Comparison of ENCODE assay signal across 8 mouse cellular contexts in genomic region chr19:45541409-45542041, GRCm38 (mm10). TPM values are rescaled to one million over a fixed set of nuclear protein-coding genes. Genes with fewer than 3 reads are reported as not detected.
DNase-seq lines count a peak whose midpoint lies in the region; ATAC-seq and TF ChIP-seq lines count a peak whose summit lies in the region.

No protein-coding gene starts in this region.

- no peak for ATAC-seq in heart, embryonic 11.5 days (replicated peaks; ENCODE audit: insufficient number of reproducible peaks, low FRiP score, low TSS enrichment)

- no peak; a peak in 1 of 4 replicates for TF ChIP-seq EP300 in MEL (IDR thresholded peaks at IDR 0.05; ENCODE audit: low read depth in 1 of 2, low read length in 2 of 2)

- no peaks in the 10 kb centered on the region for H3K9me3 ChIP-seq in heart, embryonic 11.5 days (replicated peaks; ENCODE audit: control insufficient read depth, low read length)
- H3K9me3 ChIP-seq in MEL (replicated peaks; ENCODE audit: insufficient read depth, low read length) = no peaks in the 10 kb centered on the region

- H3K4me2 ChIP-seq in heart, embryonic 11.5 days = peak overlapping the region; percentile 78
- peak overlapping the region; percentile 50 for H3K4me2 ChIP-seq in myocyte (ENCODE audit: low read depth)

- H3ac ChIP-seq in myocyte (ENCODE audit: control insufficient read depth, insufficient read length) = no peak overlapping the region

- peak overlapping the region; percentile 25 for H3K9ac ChIP-seq in heart, embryonic 11.5 days (ENCODE audit: low read depth, low read length)
- H3K9ac ChIP-seq in MEL (ENCODE audit: control insufficient read depth, low read depth, low read length, poor library complexity, severe bottlenecking) = peak overlapping the region; percentile 67

- no peak overlapping the region for H3K27ac ChIP-seq in heart, embryonic 11.5 days (ENCODE audit: low read depth, low read length)
- peak overlapping the region; percentile 29 for H3K27ac ChIP-seq in MEL (ENCODE audit: control insufficient read depth, low read depth, low read length)

- no peaks in the 10 kb centered on the region for H3K36me3 ChIP-seq in heart, embryonic 11.5 days (ENCODE audit: control insufficient read depth, insufficient read depth, low read length)
- H3K36me3 ChIP-seq in MEL (ENCODE audit: control insufficient read depth in 1 of 2, insufficient read depth in 2 of 2, low read length in 2 of 2) (peaks cover 0 to 14% of the 10 kb centered on the region in 2 experiments; a peak in 2 of 4 replicates), myocyte (ENCODE audit: control insufficient read depth, insufficient read depth) (no peaks in the 10 kb centered on the region)

- H3K79me2 ChIP-seq in MEL (ENCODE audit: control insufficient read depth, insufficient read depth, low read length, poor library complexity) (no peaks in the 10 kb centered on the region; the same call in 1 of the 2 replicates), myocyte (ENCODE audit: control insufficient read depth, insufficient read depth) (no peaks in the 10 kb centered on the region)

- WGBS in heart, embryonic 11.5 days (ENCODE audit: insufficient replicate concordance) = under 1% methylated on average over 56 of the region's 58 CpGs

- peak; percentile 76 to 77 for TF ChIP-seq POLR2A in MEL (IDR thresholded peaks at IDR 0.05; ENCODE audit: control insufficient read depth in 1 of 2, insufficient read depth in 1 of 2, low read depth in 1 of 2, low read length in 2 of 2, poor library complexity in 1 of 2)
- TF ChIP-seq POLR2A in myocyte (IDR thresholded peaks at IDR 0.05; ENCODE audit: insufficient read length, low read depth) = no peak

- peak in 2 of 3 experiments; percentile 17 to 21; a peak in 3 of 6 replicates for TF ChIP-seq CTCF in MEL (IDR thresholded peaks at IDR 0.05 in 2 of 3, conservative IDR thresholded peaks at IDR 0.05 in 1 of 3; ENCODE audit: control insufficient read depth in 1 of 3, insufficient read depth in 1 of 3, low read depth in 2 of 3, low read length in 3 of 3, poor library complexity in 1 of 3, severe bottlenecking in 1 of 3)

- intact Hi-C loops in heart, postnatal 10 days (cut with DNase I) = loop anchor here (5.0 kb wide), 1 partner anchor 104 kb away; no protein-coding TSS in a partner anchor
- intact Hi-C loops in left cerebral cortex, postnatal 4 days (cut with DNase I) = loop anchor here (10.0 kb wide), 1 partner anchor 77 kb away; no protein-coding TSS in a partner anchor

- no peak for DNase-seq in heart, adult 9 months (ENCODE audit: low spot score in 2 of 2)
- DNase-seq in MEL (ENCODE audit: low read depth, low spot score) = peak; percentile 89
- peak; percentile 76 for DNase-seq in embryo, embryonic 10.5 days (ENCODE audit: low spot score)
- DNase-seq in heart, postnatal 10 days = peak; percentile 47 to 50
- DNase-seq in left cerebral cortex, postnatal 4 days = peak; percentile 65
- peak; percentile 49 to 60 for DNase-seq in thymus, adult 18-20 months

- TF ChIP-seq RAD21 in MEL (IDR thresholded peaks at IDR 0.05; ENCODE audit: low read depth, low read length) = no peak

- peak overlapping the region; percentile 44 for H3K4me3 ChIP-seq in heart, embryonic 11.5 days (ENCODE audit: low read depth, low read length)
- H3K4me3 ChIP-seq in MEL (ENCODE audit: control insufficient read depth in 1 of 2, insufficient read depth in 1 of 2, low read depth in 2 of 2, low read length in 2 of 2) (peak overlapping the region; percentile 58 to 90), myocyte (no peak overlapping the region)

- H3K27me3 ChIP-seq in heart, embryonic 11.5 days (ENCODE audit: control insufficient read depth, insufficient read depth, low read length) = peaks cover 64% of the 10 kb centered on the region
- H3K27me3 ChIP-seq in MEL (ENCODE audit: control insufficient read depth in 1 of 2, insufficient read depth in 2 of 2, low read length in 2 of 2) (no peaks in the 10 kb centered on the region), myocyte (ENCODE audit: control insufficient read depth, insufficient read depth, insufficient read length) (peaks cover 18% of the 10 kb centered on the region)

- peaks cover 7% of the 10 kb centered on the region for H3K4me1 ChIP-seq in heart, embryonic 11.5 days (ENCODE audit: control insufficient read depth, insufficient read depth, low read length)
- peaks cover 7 to 23% of the 10 kb centered on the region in 2 experiments for H3K4me1 ChIP-seq in MEL (ENCODE audit: control insufficient read depth in 1 of 2, insufficient read depth in 2 of 2, low read length in 2 of 2)

TF ChIP-seq in MEL, 35 proteins besides CTCF, POLR2A, EP300 and RAD21 (continues in another document):
- TF ChIP-seq UBTF (IDR thresholded peaks at IDR 0.05; ENCODE audit: borderline replicate concordance, insufficient read depth, low read depth, low read length) (peak; percentile 90; the same call in 1 of the 2 replicates), ETS1 (IDR thresholded peaks at IDR 0.05; ENCODE audit: low read depth, low read length) (peak; percentile 50), NRF1 (IDR thresholded peaks at IDR 0.05; ENCODE audit: insufficient read depth, low read depth, low read length, poor library complexity, severe bottlenecking) (peak; percentile 36; the same call in 1 of the 2 replicates), MAFK (IDR thresholded peaks at IDR 0.05; ENCODE audit: borderline replicate concordance, low read depth, low read length) (no peak), TCF12 (IDR thresholded peaks at IDR 0.05; ENCODE audit: low read depth, low read length) (0 out of 2 replicates have a peak, but pooled peaks have one; percentile 17), E2F4 (IDR thresholded peaks at IDR 0.05; ENCODE audit: borderline replicate concordance, low read depth, low read length) (no peak), MYC (IDR thresholded peaks at IDR 0.05; ENCODE audit: low read depth, low read length) (peak; percentile 81), NELFE (IDR thresholded peaks at IDR 0.05; ENCODE audit: low read depth, low read length) (peak; percentile 38), GABPA (IDR thresholded peaks at IDR 0.05; ENCODE audit: low read depth, low read length) (no peak), GATA1 (IDR thresholded peaks at IDR 0.05; ENCODE audit: low read depth, low read length) (0 out of 2 replicates have a peak, but pooled peaks have one; percentile 21), USF1 (IDR thresholded peaks at IDR 0.05; ENCODE audit: low read depth, low read length) (no peak; the same call in 1 of the 2 replicates), CHD1 (IDR thresholded peaks at IDR 0.05; ENCODE audit: low read depth, low read length) (no peak), BHLHE40 (IDR thresholded peaks at IDR 0.05; ENCODE audit: borderline replicate concordance, low read depth, low read length) (0 out of 2 replicates have a peak, but pooled peaks have one; percentile 7), TAL1 (IDR thresholded peaks at IDR 0.05; ENCODE audit: low read length) (no peak), POLR2AphosphoS2 (IDR thresholded peaks at IDR 0.05; ENCODE audit: low read length) (no peak), CHD2 (IDR thresholded peaks at IDR 0.05; ENCODE audit: low read length) (no peak)

TF ChIP-seq in myocyte, 11 proteins besides CTCF, POLR2A, EP300 and RAD21:
- TF ChIP-seq MAX (IDR thresholded peaks at IDR 0.05; ENCODE audit: low read depth) (no peak), TCF3 (IDR thresholded peaks at IDR 0.05; ENCODE audit: insufficient read length, low read depth) (peak; percentile 71), SRF (IDR thresholded peaks at IDR 0.05; ENCODE audit: control insufficient read depth, insufficient read length, low read depth) (no peak), E2F4 (IDR thresholded peaks at IDR 0.05; ENCODE audit: insufficient read depth) (no peak), POLR2AphosphoS2 (IDR thresholded peaks at IDR 0.05; ENCODE audit: insufficient read length, low read depth) (no peak), TCF12 (IDR thresholded peaks at IDR 0.05; ENCODE audit: insufficient read depth, poor library complexity, severe bottlenecking) (no peak), USF1 (IDR thresholded peaks at IDR 0.05; ENCODE audit: low read depth) (no peak), CEBPB (IDR thresholded peaks at IDR 0.05; ENCODE audit: insufficient read depth, poor library complexity, severe bottlenecking) (no peak), MYOD1 (IDR thresholded peaks at IDR 0.05; ENCODE audit: control insufficient read depth in 1 of 3, insufficient read length in 2 of 3, low read depth in 2 of 3) (peak in 2 of 3 experiments; percentile 66 to 75), MYOG (IDR thresholded peaks at IDR 0.05; ENCODE audit: control insufficient read depth in 1 of 3, insufficient read depth in 1 of 3, insufficient read length in 2 of 3, low read depth in 2 of 3) (peak in 2 of 3 experiments; percentile 78 to 91), REST (IDR thresholded peaks at IDR 0.05; ENCODE audit: insufficient read depth, insufficient read length) (no peak)

RNA-seq across cellular contexts. Expression of gene Poll, which starts 18.8 kb away (rescaled TPM):
- 13.6 and 13.9 TPM in 2 replicates for polyA plus RNA-seq in heart, embryonic 11.5 days (2014; fragmentation: Nextera tagmentation; extraction: Ambion mirVana)
- total RNA-seq in MEL (2012; rRNA removed) = 14.9 and 16.4 TPM in 2 replicates
- polyA plus RNA-seq in MEL (2012; ENCODE audit: insufficient read depth in 1 of 2, insufficient read length in 2 of 2, low read depth in 1 of 2, low replicate concordance in 2 of 2, missing spikeins in 1 of 2) = 10 to 100 TPM in 1 of 2 experiments, not detected in 1; 19.0 TPM
- 1 to 10 TPM; 7.4 to 8.9 TPM for total RNA-seq in heart, postnatal 10 days (2021)
- 1 to 10 TPM; 5.5 to 6.6 TPM for total RNA-seq in left cerebral cortex, postnatal 4 days (2021)
- polyA plus RNA-seq in myocyte (2012; fragmentation: generic; extraction: Trizol) = 11.6 TPM

RNA-seq across cellular contexts. Expression of gene Gm17018, which starts 18.9 kb away (rescaled TPM):
- polyA plus RNA-seq in heart, embryonic 11.5 days (2014; fragmentation: Nextera tagmentation; extraction: Ambion mirVana) = 32.6 and 35.1 TPM in 2 replicates
- 31.7 and 34.9 TPM in 2 replicates for total RNA-seq in MEL (2012; rRNA removed)
- 10 to 100 TPM in 1 of 2 experiments, not detected in 1; 62.6 TPM for polyA plus RNA-seq in MEL (2012; ENCODE audit: insufficient read depth in 1 of 2, insufficient read length in 2 of 2, low read depth in 1 of 2, low replicate concordance in 2 of 2, missing spikeins in 1 of 2)
- total RNA-seq in heart, postnatal 10 days (2021) = 10 to 100 TPM; 15.0 to 16.5 TPM
- total RNA-seq in left cerebral cortex, postnatal 4 days (2021) = 10 to 100 TPM; 34.9 to 41.2 TPM
- 27.3 TPM for polyA plus RNA-seq in myocyte (2012; fragmentation: generic; extraction: Trizol)

Comparison
In these comparisons a context has a peak if more than half of its experiments do, and no peak if none do; other contexts are left out.
1. DNase-seq: peak in MEL (single experiment), embryo, embryonic 10.5 days (single experiment), heart, postnatal 10 days (2 of 2), left cerebral cortex, postnatal 4 days (single experiment) and thymus, adult 18-20 months (2 of 2); none in heart, adult 9 months (0 of 2).